Mouse (Mus musculus) neural tube, embryonic 11.5 days (tissue): ENCODE data around the gene Il18rap. TPM values are rescaled to one million over a fixed set of nuclear protein-coding genes. Genes with fewer than 3 reads are reported as not detected.

Experiments used
- ATAC-seq: fragments of 200-750 bp; cut with Nextera tagmentation; 2 replicates; pipeline ENCODE4 v1.8.0; 2017; ENCODE audit warnings: moderate number of reproducible peaks, mild to moderate bottlenecking, moderate TSS enrichment, moderate library complexity; ENCODE audit not compliant: insufficient read depth, low FRiP score, low TSS enrichment
- DNase-seq: peaks from one replicate; pipeline ENCODE4 v3.0.0-alpha.2; 2015; ENCODE audit warnings: low spot score
- H3K27ac ChIP-seq: fragments of 300-500 bp; sonication (generic); 2 replicates; pipeline ENCODE4 v1.5.1; 2014; ENCODE audit warnings: low read depth, mild to moderate bottlenecking, low read length
- H3K27me3 ChIP-seq: fragments of 300-500 bp; sonication (generic); 2 replicates; pipeline ENCODE4 v1.6.1; 2014; ENCODE audit warnings: mild to moderate bottlenecking, low read length, mixed read lengths; ENCODE audit not compliant: control insufficient read depth, insufficient read depth
- H3K36me3 ChIP-seq: fragments of 300-500 bp; sonication (generic); 2 replicates; pipeline ENCODE4 v1.6.1; 2014; ENCODE audit warnings: mild to moderate bottlenecking, low read length, moderate library complexity, mixed read lengths; ENCODE audit not compliant: control insufficient read depth, insufficient read depth
- H3K4me1 ChIP-seq: fragments of 300-500 bp; sonication (generic); 2 replicates; pipeline ENCODE4 v1.6.1; 2014; ENCODE audit warnings: low read length, mixed read lengths; ENCODE audit not compliant: control insufficient read depth, insufficient read depth
- H3K4me2 ChIP-seq: fragments of 300-500 bp; sonication (generic); 2 replicates; pipeline ENCODE4 v1.6.1; 2014; ENCODE audit warnings: low read depth, mild to moderate bottlenecking, moderate library complexity
- H3K4me3 ChIP-seq: fragments of 300-500 bp; sonication (generic); 2 replicates; pipeline ENCODE4 v1.5.1; 2014; ENCODE audit warnings: low read depth, low read length
- H3K9ac ChIP-seq: fragments of 300-500 bp; sonication (generic); 2 replicates; pipeline ENCODE4 v1.6.1; 2014; ENCODE audit warnings: mild to moderate bottlenecking, low read length
- H3K9me3 ChIP-seq: fragments of 300-500 bp; sonication (generic); 2 replicates; pipeline ENCODE4 v1.6.1; 2016; ENCODE audit warnings: low read length; ENCODE audit not compliant: control insufficient read depth
- WGBS: fragments of 180-500 bp; shearing (Covaris S2); extraction: QIAGEN DNeasy Blood & Tissue Kit; methylation state at CpG from one replicate; pipeline ENCODE4 v1.1.7; 2014; 5-methylcytosine and 5-hydroxymethylcytosine counted together
- polyA plus RNA-seq: library from polyadenylated mRNA; unstranded; fragments of >200 nt; fragmentation: Nextera tagmentation; extraction: Ambion mirVana; gene quantifications from 2 replicates; pipeline ENCODE4 v1.2.1, GENCODE M21; 2014

The Il18rap gene
- polyA plus RNA-seq, 1 experiment from 2014 or later: 0.13 TPM

- H3K9me3 ChIP-seq: no peaks in the 10 kb centered on the region
- H3K27ac ChIP-seq: no peak overlapping the region
- no peaks in the 10 kb centered on the region for H3K36me3 ChIP-seq
- no peaks in the 10 kb centered on the region for H3K4me1 ChIP-seq
- no peak overlapping the region for H3K4me2 ChIP-seq
- H3K9ac ChIP-seq: no peak overlapping the region
- ATAC-seq: no peak
- H3K4me3 ChIP-seq: no peak overlapping the region
- H3K27me3 ChIP-seq: no peaks in the 10 kb centered on the region
- DNase-seq: no peak
- 90% methylated on average over 7 of the region's 7 CpGs for WGBS
Measured at GRCm38 (mm10) chr1:40522918-40523317, 7.8 kb downstream of the Il18rap start.

- no peak for ATAC-seq
- DNase-seq: no peak
- 91% methylated on average over 5 of the region's 5 CpGs for WGBS
Measured at GRCm38 (mm10) chr1:40523971-40524722, 9.0 kb downstream of the Il18rap start.

GRCm38 (mm10) chr1:40529287-40529686 is 14.1 kb downstream of the Il18rap start:
- Histone ChIP-seq H3K4me2 (no peak overlapping the region), H3K27ac (no peak overlapping the region), H3K9me3 (no peaks in the 10 kb centered on the region), H3K9ac (no peak overlapping the region), H3K36me3 (no peaks in the 10 kb centered on the region), H3K4me3 (no peak overlapping the region), H3K4me1 (no peaks in the 10 kb centered on the region), H3K27me3 (no peaks in the 10 kb centered on the region)
- ATAC-seq (no peak), DNase-seq (no peak)
- 92% methylated on average over 5 of the region's 5 CpGs for WGBS

More at GRCm38 (mm10) chr1:40523971-40524722, 9.0 kb downstream of the Il18rap start:
- no peak overlapping the region for H3K9ac ChIP-seq
- H3K9me3 ChIP-seq: no peaks in the 10 kb centered on the region
- no peak overlapping the region for H3K4me2 ChIP-seq
- no peak overlapping the region for H3K27ac ChIP-seq
- no peak overlapping the region for H3K4me3 ChIP-seq
- no peaks in the 10 kb centered on the region for H3K4me1 ChIP-seq
- no peaks in the 10 kb centered on the region for H3K27me3 ChIP-seq
- H3K36me3 ChIP-seq: no peaks in the 10 kb centered on the region

- 81% methylated on average over 5 of the region's 5 CpGs for WGBS
Measured at GRCm38 (mm10) chr1:40537577-40537976, 22.4 kb downstream of the Il18rap start.

GRCm38 (mm10) chr1:40544650-40545049 is 29.5 kb downstream of the Il18rap start:
- ATAC-seq (no peak), DNase-seq (peak; percentile 60)
- H3K9me3 ChIP-seq: no peaks in the 10 kb centered on the region
- H3K4me2 ChIP-seq: no peak overlapping the region
- no peaks in the 10 kb centered on the region for H3K27me3 ChIP-seq
- no peak overlapping the region for H3K4me3 ChIP-seq
- H3K4me1 ChIP-seq: no peaks in the 10 kb centered on the region
- no peak overlapping the region for H3K9ac ChIP-seq
- no peaks in the 10 kb centered on the region for H3K36me3 ChIP-seq
- H3K27ac ChIP-seq: no peak overlapping the region
- WGBS: 0% methylated on average over 2 of the region's 2 CpGs

More at GRCm38 (mm10) chr1:40537577-40537976, 22.4 kb downstream of the Il18rap start:
- Histone ChIP-seq H3K27me3 (no peaks in the 10 kb centered on the region), H3K4me1 (no peaks in the 10 kb centered on the region), H3K27ac (no peak overlapping the region), H3K36me3 (no peaks in the 10 kb centered on the region), H3K9ac (no peak overlapping the region), H3K4me3 (no peak overlapping the region), H3K4me2 (no peak overlapping the region), H3K9me3 (no peaks in the 10 kb centered on the region)
- no peak for ATAC-seq
- no peak for DNase-seq

GRCm38 (mm10) chr1:40546645-40547044 is 31.5 kb downstream of the Il18rap start:
- DNase-seq: no peak
- Histone ChIP-seq H3K27me3 (no peaks in the 10 kb centered on the region), H3K36me3 (no peaks in the 10 kb centered on the region), H3K9me3 (no peaks in the 10 kb centered on the region), H3K4me2 (no peak overlapping the region), H3K4me3 (no peak overlapping the region), H3K9ac (no peak overlapping the region), H3K27ac (no peak overlapping the region), H3K4me1 (no peaks in the 10 kb centered on the region)
- no peak for ATAC-seq
- 86% methylated on average over 4 of the region's 4 CpGs for WGBS

- Histone ChIP-seq H3K27me3 (no peaks in the 10 kb centered on the region), H3K27ac (no peak overlapping the region), H3K4me2 (no peak overlapping the region), H3K4me1 (no peaks in the 10 kb centered on the region), H3K4me3 (no peak overlapping the region), H3K9me3 (no peaks in the 10 kb centered on the region), H3K9ac (no peak overlapping the region), H3K36me3 (no peaks in the 10 kb centered on the region)
- peak; percentile 63 for ATAC-seq
- 61% methylated on average over 11 of the region's 11 CpGs for WGBS
- peak; percentile 26 for DNase-seq
Measured at GRCm38 (mm10) chr1:40547064-40547572, 32.0 kb downstream of the Il18rap start.

GRCm38 (mm10) chr1:40547762-40548161 is 32.6 kb downstream of the Il18rap start:
- Histone ChIP-seq H3K4me2 (no peak overlapping the region), H3K27ac (no peak overlapping the region)
- WGBS: 61% methylated on average over 10 of the region's 10 CpGs

GRCm38 (mm10) chr1:40569374-40569773 is 54.2 kb downstream of the Il18rap start:
- Histone ChIP-seq H3K4me2 (no peak overlapping the region), H3K4me1 (no peaks in the 10 kb centered on the region), H3K27me3 (no peaks in the 10 kb centered on the region), H3K9me3 (no peaks in the 10 kb centered on the region), H3K9ac (no peak overlapping the region), H3K27ac (no peak overlapping the region), H3K4me3 (no peak overlapping the region), H3K36me3 (no peaks in the 10 kb centered on the region)
- ATAC-seq (no peak), DNase-seq (no peak)
- WGBS: 89% methylated on average over 4 of the region's 4 CpGs

More at GRCm38 (mm10) chr1:40547762-40548161, 32.6 kb downstream of the Il18rap start:
- H3K9me3 ChIP-seq: no peaks in the 10 kb centered on the region
- no peaks in the 10 kb centered on the region for H3K4me1 ChIP-seq
- H3K4me3 ChIP-seq: no peak overlapping the region
- ATAC-seq (0 out of 2 replicates have a peak, but pooled peaks have one; percentile 45), DNase-seq (peak; percentile 23)
- H3K9ac ChIP-seq: no peak overlapping the region
- H3K36me3 ChIP-seq: no peaks in the 10 kb centered on the region
- no peaks in the 10 kb centered on the region for H3K27me3 ChIP-seq
